Mouse (Mus musculus): ENCODE results near the gene Rhoq.

Gene Rhoq

DNA sequence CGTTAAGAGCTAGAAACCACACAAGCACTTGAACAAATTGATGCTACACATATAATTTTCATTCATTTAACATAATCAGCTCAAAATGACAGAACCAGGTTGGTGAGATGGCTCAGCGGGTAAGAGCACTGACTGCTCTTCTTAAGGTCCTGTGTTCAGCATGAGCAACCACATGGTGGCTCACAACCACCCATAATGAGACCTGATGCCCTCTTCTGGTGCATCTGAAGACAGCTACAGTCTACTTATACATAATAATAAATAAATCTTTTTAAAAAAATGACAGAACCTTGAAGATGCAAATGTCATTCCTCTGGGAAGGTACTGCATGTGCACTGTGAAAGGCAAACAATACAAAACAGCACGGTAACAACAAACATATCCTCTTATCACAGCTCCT lies 46.1 kb downstream of the Rhoq start:
- DNase-seq (ENCODE audit: low spot score), result no peak

DNA sequence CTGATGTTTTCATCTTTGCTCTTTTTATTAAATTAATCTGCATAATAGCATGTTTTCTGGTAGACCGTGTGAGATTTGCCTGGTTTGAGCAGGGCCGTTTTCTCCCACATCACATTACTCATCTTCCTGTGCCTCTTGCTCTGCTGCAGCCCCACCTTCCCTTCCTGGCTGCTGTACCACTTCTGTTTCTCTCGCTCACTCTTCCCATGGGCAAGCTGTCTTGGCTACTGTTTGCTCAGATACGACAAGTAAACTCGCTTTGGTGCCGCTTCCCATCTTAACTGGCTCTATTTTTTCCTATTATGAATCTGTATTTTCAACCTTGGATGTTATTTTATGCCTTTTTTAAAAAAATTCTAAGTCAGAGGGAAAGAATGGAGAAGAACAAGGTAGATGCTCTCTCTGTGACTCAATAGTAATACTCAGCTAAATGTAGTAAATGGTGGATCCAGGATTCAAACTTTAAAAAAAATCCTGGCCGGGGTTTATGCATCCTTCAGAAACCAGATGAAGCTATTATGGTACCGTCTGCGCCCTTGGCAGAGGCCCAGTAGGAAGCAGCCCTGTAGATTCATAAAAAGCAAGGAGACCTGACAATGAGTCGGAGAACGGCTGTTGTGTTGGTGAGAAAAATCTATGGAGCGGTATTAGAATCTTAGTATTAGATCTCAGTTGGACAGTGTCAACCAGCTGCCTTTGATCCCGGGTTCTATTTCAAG lies 48.6 kb downstream of the Rhoq start:
- DNase-seq (ENCODE audit: low spot score), result no peak

DNA sequence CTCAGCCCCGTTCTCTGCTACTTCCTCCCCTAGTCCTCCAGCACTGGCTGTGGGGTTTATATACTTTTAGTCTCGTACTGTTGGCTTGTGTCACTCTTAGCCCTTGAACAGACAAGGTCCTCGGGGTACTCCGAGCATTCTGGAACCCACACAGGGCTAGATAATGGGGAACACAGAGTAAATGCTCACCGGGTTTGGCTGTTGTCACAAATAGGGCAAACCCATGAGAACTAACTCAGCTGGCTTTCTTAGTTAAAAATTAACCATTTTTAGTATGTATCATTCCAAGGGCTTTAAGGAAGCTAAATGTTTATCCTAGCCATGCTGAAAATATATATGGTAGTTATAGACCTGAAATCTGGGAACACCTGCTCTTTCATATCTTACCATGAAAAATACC lies 56.8 kb downstream of the Rhoq start:
- no peak for DNase-seq (ENCODE audit: low spot score)

DNA sequence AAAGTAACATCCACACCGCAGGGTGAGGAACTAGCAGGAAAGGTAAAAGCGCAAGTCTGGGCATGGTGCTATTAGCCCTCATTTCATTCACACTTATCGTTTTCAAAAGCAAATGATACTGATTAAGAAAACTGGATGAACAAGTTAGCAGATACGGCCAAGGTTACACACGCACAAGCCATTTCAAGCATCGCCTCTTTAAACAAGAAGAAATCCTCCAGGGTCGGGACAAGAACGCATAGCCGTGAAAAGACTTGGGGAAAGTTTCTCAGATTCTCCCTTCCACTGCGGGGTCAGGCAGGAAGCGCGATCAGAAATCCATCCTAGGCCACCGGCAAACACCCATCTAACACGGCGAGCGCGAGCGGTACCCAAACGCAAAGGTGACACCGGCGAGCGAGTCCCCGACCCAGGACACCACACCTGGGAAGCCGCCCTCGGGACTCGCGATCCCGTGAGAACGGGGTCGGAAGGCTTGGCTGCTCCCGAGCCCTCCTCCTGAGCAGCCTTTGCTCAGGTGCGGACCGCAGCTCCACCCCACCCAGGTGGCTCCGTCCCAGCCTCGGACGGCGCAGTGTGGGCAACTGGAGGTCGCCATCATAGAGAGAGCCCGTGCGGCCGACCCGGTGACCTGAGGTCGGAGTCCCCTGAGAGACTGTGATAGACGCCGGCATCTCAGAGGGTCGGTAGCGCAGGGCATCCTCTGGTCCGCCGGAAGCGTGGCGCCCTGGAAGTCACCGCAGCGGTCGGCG lies 61.8 kb downstream of the Rhoq start:
- no peak for DNase-seq (ENCODE audit: low spot score)

DNA sequence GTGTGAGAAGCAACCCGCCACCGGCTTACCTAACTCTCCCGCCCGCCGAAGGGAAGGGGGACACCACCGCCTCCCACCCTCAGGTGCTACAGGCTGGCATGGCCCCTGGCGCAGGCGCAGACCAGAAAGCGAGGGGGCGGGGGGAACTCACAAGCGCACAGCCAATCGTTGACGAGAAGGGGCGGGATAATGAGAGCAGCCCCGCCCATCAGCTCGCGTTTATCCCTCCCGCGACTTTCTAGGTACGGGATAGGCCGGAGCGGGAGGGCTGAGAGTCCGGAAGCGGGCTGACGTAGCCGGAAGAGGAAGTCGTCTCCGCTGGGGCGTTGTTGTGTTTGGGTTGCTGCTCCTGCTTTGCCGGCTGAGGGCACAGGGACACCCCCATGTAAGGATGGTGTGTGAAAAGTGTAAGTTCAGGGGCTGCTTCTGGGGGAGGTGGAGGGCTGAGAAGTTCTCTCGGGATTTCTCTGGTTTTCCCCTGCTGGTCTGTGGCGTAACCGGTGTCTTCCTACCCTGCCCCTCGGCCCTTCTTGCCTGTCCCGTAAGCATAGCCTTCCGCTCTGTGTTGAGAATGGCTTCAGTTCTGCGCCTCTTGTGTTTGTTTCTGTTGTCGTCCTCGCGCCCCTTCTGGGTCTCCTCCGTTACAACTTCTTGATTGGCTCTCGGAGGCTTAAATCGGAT lies 62.5 kb downstream of the Rhoq start, which contains the start of the genes Pigf and Cript:
Gene Pigf (minus strand): TSS at position 138 of the 681 bp plus-strand sequence.
Gene Cript (plus strand): TSS at position 282 of the 681 bp plus-strand sequence.
- DNase-seq (ENCODE audit: low spot score), result peak; percentile 85

DNA sequence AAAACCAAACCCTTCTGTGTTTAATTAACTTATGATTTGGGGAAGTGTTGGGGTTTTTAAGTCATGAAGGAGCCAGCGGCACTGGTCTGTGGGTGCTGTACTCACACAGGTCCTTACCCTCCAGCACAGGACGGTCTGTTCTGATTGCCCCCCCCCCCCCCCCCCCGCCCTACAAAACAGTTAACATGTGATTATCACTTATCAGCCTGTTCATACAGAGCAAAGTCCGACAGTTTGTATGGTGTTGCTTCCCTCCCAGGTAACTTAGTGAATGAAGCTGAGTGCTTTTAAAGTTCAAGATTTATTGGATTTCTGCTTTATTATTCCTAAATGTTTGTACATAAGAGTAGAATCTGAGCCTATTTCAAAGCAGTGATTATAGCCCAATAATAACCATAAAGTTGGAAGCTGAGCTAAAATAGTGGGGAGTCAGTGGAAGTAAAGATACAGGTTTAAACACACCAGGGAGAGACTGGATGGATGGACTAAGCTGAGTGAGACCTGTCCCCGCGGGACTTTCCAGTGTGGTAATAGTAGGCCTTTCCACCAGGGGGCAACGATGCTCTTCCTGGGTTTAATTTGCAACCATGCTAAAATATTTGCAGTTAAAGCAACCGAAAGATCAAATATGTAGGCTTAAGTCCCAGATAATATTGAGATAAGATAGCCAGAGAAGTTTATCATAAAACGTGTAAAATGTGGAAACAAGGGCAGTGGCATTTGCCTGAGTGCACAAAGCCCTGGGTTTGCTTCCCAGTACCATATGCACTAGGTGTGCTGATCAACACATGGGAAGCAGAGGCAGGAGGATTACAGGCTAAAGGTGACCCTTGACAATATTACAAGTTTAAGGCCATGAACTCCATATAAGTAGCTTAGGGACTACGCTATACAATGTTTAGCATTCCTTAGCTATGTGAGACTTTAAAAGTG lies 73.5 kb downstream of the Rhoq start:
- DNase-seq (ENCODE audit: low spot score), result no peak

DNA sequence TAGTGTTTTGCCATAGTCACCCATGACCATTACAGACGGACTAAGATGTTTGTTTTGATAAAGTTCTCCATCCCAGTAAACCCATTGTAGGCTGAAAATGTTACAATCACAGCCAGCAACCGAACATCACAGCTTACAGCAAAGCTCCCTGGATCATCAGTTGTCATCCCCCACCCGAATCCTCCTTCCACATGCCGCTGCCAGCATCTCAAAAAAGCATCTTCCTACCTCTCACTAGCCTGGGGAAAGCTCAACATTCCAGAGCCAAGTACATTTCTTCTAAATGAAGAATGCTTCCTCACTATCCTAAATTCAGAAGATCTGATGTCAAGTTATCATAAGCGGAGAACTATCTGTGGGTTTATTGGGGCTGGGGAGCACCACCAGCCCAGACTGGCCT lies 75.6 kb downstream of the Rhoq start:
- no peak for DNase-seq (ENCODE audit: low spot score)

DNA sequence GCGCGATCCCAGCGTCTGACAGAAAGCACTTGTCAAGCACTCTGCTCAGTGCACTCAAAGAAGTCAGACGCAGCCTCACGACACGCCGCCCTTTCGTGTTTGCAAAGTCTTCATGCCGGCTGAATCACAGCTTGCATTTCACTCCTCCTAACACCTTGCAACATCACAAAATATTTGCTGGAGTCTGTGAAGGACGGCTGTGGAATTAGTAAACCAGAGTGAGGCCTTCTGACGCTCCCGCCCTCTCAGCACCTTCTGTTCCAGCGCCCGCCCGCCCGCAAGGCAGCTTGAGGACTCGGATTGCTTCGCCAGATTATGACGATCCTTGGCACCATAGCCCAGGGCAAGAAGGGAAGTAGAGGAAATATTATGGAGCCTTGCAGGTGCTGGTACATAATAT lies 78.9 kb downstream of the Rhoq start:
- DNase-seq (ENCODE audit: low spot score), result no peak

DNA sequence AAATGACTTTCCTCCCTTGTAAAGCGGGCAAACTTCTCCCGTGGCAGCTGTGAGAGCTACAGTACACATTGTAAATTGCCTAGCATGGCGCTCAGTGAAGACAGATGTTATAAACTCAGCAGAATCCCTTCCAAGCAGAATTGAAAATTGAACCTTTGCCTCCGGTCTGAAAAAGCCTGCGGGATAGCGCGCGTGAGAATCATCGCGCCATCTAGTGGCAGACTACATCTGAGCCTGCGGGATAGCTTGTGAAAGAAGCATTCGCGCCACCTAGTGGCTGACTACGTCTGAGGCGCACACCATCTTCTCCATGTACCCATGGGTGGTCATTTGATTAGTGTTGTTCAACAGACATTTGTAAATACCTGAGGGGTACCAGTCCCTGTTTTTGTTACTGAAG lies 81.5 kb downstream of the Rhoq start:
- peak; percentile 62 for DNase-seq (ENCODE audit: low spot score)

DNA sequence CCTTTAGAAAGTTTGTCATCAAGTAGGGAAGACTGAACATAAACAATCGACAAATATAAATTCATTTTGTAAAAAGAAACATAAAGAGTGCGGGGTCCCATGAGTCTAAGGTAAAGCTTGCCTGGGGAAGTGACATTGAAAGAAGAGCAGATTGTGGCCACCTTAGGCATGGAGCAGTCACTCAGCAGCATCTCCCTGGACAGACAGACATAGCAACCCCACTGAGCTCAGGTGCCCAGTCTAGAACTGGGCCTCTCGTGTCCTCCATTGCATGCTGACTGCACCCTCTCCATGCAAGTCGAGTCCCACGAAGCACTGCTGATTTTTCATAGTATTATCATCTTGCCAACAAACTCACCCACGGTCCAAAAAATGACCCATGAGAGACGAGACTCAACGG lies 81.9 kb downstream of the Rhoq start:
- DNase-seq (ENCODE audit: low spot score), result no peak
